Mouse (Mus musculus): Measurements from ENCODE around the gene Prokr1. TPM values are rescaled to one million over a fixed set of nuclear protein-coding genes. Genes with fewer than 3 reads are reported as not detected.

Prokr1 gene
- polyA plus RNA-seq, 1 experiment: 0.10 TPM

DNA sequence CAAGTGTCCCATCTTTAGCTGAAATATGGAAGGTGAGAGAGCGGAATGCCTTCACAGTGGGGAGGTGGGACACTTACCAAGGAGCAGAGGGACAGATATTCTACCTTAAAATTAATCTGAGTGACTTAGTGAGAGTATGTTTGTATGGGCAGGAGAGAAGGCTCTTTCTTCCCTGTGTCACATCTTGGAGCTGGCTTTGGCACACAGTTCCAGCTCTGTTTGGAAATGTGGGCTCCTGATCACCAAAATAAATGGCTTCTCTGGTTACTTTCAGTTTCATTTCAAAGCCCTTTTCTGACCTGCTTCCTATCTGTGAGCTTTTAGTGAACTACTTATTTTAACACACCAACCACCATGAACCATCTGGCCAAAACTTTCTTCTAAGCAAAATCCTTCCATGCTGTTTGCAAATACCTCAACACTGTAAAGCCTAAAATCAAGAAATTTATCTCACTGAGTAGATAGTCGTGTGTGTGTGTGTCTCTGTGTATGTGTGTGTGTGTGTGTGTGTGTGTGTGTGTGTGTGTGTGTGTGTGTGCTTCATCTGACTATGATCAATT lies 59.0 kb downstream of the Prokr1 start:
- DNase-seq (ENCODE audit: extremely low spot score in 1 of 2, low spot score in 1 of 2): no peak

DNA sequence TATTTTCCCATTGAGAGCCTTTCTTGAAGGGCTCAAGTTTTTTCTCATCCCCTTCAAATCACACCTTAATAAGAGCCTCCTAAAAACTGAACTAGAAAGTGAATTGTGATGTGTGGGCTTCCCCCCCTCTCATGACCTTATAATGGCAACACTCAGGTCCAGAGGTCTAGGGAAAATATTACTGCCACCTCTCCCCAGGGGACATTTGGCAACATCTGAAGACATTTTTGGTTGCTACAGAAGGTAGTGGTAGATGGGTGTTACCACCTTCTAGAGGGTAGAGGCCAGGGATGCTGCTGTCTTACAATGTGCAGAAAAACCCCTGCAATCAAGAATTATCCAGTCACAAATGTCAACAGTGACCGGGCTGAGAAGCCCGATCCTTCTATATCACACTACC lies 60.2 kb downstream of the Prokr1 start:
- no peak for DNase-seq (ENCODE audit: extremely low spot score in 1 of 2, low spot score in 1 of 2)

Other genes starting within 250 kb of the Prokr1 start
- 0.08 and 0.14 TPM in 2 replicates for gene Gkn1, start 239.8 kb downstream of the Prokr1 start, polyA plus RNA-seq (2012; rRNA removed)
- not detected in 2 replicates for gene Gkn2, start 217.4 kb downstream of the Prokr1 start, polyA plus RNA-seq (2012; rRNA removed)
- gene Gkn3, start 201.8 kb downstream of the Prokr1 start, polyA plus RNA-seq (2012; rRNA removed): 27.1 and 34.3 TPM in 2 replicates
- gene Bmp10, start 161.7 kb downstream of the Prokr1 start, polyA plus RNA-seq (2012; rRNA removed): not detected in 2 replicates
- gene Arhgap25, start 57.5 kb downstream of the Prokr1 start, polyA plus RNA-seq (2012; rRNA removed): 3.4 and 3.5 TPM in 2 replicates
- gene Aplf, start 81.5 kb upstream of the Prokr1 start, polyA plus RNA-seq (2012; rRNA removed): 4.2 and 4.6 TPM in 2 replicates
- 4.3 and 4.5 TPM in 2 replicates for gene Efcc1, start 140.1 kb upstream of the Prokr1 start, polyA plus RNA-seq (2012; rRNA removed)
- 0.99 and 1.9 TPM in 2 replicates for gene Gp9, start 187.3 kb upstream of the Prokr1 start, polyA plus RNA-seq (2012; rRNA removed)
- gene Rab43, start 221.4 kb upstream of the Prokr1 start, polyA plus RNA-seq (2012; rRNA removed): 15.3 and 17.2 TPM in 2 replicates
- 3.8 and 5.9 TPM in 2 replicates for gene Gm45140, start 245.1 kb upstream of the Prokr1 start, polyA plus RNA-seq (2012; rRNA removed)
- 26.7 and 26.9 TPM in 2 replicates for gene Isy1, start 248.1 kb upstream of the Prokr1 start, polyA plus RNA-seq (2012; rRNA removed)

All from frontal cortex, adult 2 months (tissue).